Mouse (Mus musculus): Measurements from ENCODE around the gene Nhsl2. TPM values are rescaled to one million over a fixed set of nuclear protein-coding genes. Genes with fewer than 3 reads are reported as not detected.

Nhsl2 gene
- polyA plus RNA-seq, 1 experiment from 2014 or later = 1.3 TPM

DNA sequence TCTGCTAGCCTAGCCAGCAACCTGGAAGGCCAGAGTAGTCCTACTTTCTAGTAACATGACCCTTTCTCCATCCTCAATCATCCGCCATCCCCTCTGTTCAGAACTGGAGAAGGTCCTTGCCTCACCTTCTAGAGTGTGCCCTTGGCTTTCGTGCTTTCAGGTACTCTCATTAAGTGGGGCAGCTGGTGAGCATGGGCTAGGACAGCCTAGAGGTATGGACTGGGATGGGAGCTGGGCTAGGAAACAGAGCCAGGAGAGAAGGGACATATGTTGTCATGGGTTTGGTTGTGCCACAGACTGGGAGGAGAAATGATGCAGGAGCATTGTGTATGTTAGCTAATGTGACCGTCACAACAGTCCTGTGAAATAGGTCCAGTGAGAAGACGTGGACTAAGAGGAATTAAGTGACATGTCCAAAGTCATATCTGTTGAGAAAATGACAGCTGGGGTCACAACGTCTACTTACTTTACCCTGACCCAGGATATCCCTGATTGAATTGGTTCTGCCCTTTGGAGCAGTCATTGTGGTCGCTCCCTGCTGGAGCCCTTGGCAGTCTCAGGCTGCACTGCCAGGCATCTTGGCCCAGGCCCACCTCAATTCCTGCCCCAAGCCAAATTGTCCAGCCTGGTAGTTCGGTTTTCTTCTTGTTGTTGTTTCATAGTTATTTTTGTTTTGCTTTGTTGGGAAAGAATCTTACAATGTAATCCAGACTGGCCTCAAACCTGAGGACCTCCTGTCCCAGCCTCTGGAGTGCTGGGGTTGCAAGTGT lies 170.5 kb downstream of the Nhsl2 start:
- Histone ChIP-seq H3K4me2 (replicated peaks; ENCODE audit: low read depth) (no peak overlapping the region), H3K4me1 (replicated peaks; ENCODE audit: control insufficient read depth, insufficient read depth, low read length) (no peaks in the 10 kb centered on the region), H3K27me3 (replicated peaks; ENCODE audit: control insufficient read depth, insufficient read depth, low read length) (no peaks in the 10 kb centered on the region), H3K36me3 (ENCODE audit: control insufficient read depth, insufficient read depth) (no peaks in the 10 kb centered on the region), H3K9ac (ENCODE audit: low read depth, low read length) (no peak overlapping the region), H3K9me3 (ENCODE audit: control insufficient read depth) (no peaks in the 10 kb centered on the region), H3K27ac (ENCODE audit: low read depth, low read length) (no peak overlapping the region), H3K4me3 (ENCODE audit: low read depth, low read length) (no peak overlapping the region)
- no peak for TF ChIP-seq CTCF (IDR thresholded peaks at IDR 0.05; ENCODE audit: low read depth)
- WGBS = 81% methylated on average over 7 of the region's 7 CpGs
- ATAC-seq = no peak

DNA sequence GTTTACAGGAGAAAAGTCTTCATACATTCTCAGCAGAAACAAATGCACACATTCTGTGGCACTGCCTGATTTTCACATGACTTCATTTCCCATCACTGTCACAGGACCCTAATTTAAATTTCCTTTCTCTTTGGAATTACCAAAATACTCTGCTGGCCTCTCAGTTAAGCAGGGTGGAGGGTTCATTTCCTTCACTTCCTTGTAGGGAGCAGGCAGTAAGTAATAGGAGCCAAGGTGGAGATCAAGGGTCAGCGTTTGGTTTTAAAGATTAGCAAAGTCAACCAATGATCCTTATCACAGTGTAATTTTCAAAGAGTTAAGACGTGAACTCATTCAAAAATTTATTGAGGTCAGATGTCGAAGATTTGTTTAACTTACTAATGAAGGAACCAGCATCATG lies 175.8 kb downstream of the Nhsl2 start:
- no peak overlapping the region for H3K27ac ChIP-seq (ENCODE audit: low read depth, low read length)
- no peaks in the 10 kb centered on the region for H3K9me3 ChIP-seq (ENCODE audit: control insufficient read depth)
- no peaks in the 10 kb centered on the region for H3K27me3 ChIP-seq (replicated peaks; ENCODE audit: control insufficient read depth, insufficient read depth, low read length)
- no peak overlapping the region for H3K4me3 ChIP-seq (ENCODE audit: low read depth, low read length)
- no peak overlapping the region for H3K4me2 ChIP-seq (replicated peaks; ENCODE audit: low read depth)
- no peak overlapping the region for H3K9ac ChIP-seq (ENCODE audit: low read depth, low read length)
- WGBS = 38% methylated on average over 3 of the region's 3 CpGs
- no peak for TF ChIP-seq CTCF (IDR thresholded peaks at IDR 0.05; ENCODE audit: low read depth)
- no peak for ATAC-seq
- H3K36me3 ChIP-seq (ENCODE audit: control insufficient read depth, insufficient read depth) = no peaks in the 10 kb centered on the region
- H3K4me1 ChIP-seq (replicated peaks; ENCODE audit: control insufficient read depth, insufficient read depth, low read length) = no peaks in the 10 kb centered on the region

DNA sequence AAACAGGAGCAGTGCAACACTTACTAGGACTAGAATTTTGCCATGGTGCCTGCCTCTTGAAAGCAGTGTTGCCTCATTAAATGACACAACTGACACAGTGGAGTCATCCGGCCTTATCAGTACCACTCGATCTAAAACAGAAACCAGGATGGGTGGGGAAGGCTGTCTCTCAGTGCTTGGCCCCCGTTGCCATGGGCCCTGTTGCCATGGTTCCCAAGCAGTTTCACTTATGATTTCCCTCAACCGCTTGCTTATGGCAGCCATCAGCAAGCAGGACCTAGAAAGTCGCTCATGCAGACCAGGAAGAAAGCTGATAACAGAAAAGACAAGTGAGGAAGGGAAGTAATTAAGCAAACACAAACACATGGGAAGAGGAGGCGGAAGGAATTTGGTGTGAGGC lies 182.7 kb downstream of the Nhsl2 start:
- Histone ChIP-seq H3K9ac (ENCODE audit: low read depth, low read length) (no peak overlapping the region), H3K4me2 (replicated peaks; ENCODE audit: low read depth) (no peak overlapping the region), H3K4me1 (replicated peaks; ENCODE audit: control insufficient read depth, insufficient read depth, low read length) (no peaks in the 10 kb centered on the region), H3K27me3 (replicated peaks; ENCODE audit: control insufficient read depth, insufficient read depth, low read length) (no peaks in the 10 kb centered on the region), H3K36me3 (ENCODE audit: control insufficient read depth, insufficient read depth) (no peaks in the 10 kb centered on the region), H3K9me3 (ENCODE audit: control insufficient read depth) (no peaks in the 10 kb centered on the region), H3K27ac (ENCODE audit: low read depth, low read length) (no peak overlapping the region), H3K4me3 (ENCODE audit: low read depth, low read length) (no peak overlapping the region)
- no peak for ATAC-seq
- WGBS = 41% methylated on average over 6 of the region's 6 CpGs
- no peak for TF ChIP-seq CTCF (IDR thresholded peaks at IDR 0.05; ENCODE audit: low read depth)

DNA sequence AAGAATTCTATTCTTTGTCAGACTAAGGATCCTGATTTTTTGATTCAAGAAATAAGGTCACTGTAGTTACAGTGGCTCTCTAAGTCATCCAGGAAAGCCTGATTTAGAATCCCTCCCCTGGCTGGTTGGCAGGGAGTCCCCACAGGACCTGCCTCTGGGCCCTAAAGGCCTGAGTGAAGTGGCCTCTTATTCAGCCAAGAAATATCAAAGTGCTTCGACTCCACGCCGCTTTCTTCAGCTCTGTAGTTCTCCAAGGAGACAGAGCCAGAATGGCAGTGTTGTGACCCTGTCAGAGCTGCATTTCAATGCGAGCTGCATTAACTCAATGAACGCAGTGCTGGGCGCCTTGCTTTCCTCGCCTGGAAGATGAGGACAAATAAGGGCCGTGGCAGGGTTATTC lies 183.2 kb downstream of the Nhsl2 start:
- Histone ChIP-seq H3K4me3 (ENCODE audit: low read depth, low read length) (no peak overlapping the region), H3K27ac (ENCODE audit: low read depth, low read length) (no peak overlapping the region), H3K4me2 (replicated peaks; ENCODE audit: low read depth) (no peak overlapping the region), H3K36me3 (ENCODE audit: control insufficient read depth, insufficient read depth) (no peaks in the 10 kb centered on the region), H3K9ac (ENCODE audit: low read depth, low read length) (no peak overlapping the region), H3K27me3 (replicated peaks; ENCODE audit: control insufficient read depth, insufficient read depth, low read length) (no peaks in the 10 kb centered on the region), H3K4me1 (replicated peaks; ENCODE audit: control insufficient read depth, insufficient read depth, low read length) (no peaks in the 10 kb centered on the region), H3K9me3 (ENCODE audit: control insufficient read depth) (no peaks in the 10 kb centered on the region)
- TF ChIP-seq CTCF (IDR thresholded peaks at IDR 0.05; ENCODE audit: low read depth) = no peak
- 82% methylated on average over 8 of the region's 8 CpGs for WGBS
- ATAC-seq = no peak

DNA sequence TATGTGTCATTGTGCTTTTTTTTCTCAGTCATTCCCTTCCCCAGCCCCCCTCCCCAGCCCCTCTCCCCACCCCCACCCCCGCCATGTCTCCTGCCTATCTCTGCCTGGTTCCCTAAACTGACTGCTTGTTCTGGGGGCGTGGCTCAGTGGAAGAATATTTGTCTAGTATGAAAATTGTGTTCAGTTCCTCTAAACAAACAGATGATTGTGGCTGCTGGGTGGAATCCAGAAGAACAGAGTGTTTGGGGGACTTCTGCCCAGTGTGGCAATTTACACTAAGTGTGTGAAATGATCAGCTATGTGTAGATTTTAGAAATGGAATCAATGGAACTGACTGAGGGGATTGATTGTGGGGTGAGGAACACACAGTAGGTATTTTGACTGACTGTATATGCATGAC lies 184.4 kb downstream of the Nhsl2 start:
- Histone ChIP-seq H3K4me3 (ENCODE audit: low read depth, low read length) (no peak overlapping the region), H3K4me2 (replicated peaks; ENCODE audit: low read depth) (no peak overlapping the region), H3K27me3 (replicated peaks; ENCODE audit: control insufficient read depth, insufficient read depth, low read length) (no peaks in the 10 kb centered on the region), H3K27ac (ENCODE audit: low read depth, low read length) (no peak overlapping the region), H3K4me1 (replicated peaks; ENCODE audit: control insufficient read depth, insufficient read depth, low read length) (no peaks in the 10 kb centered on the region), H3K36me3 (ENCODE audit: control insufficient read depth, insufficient read depth) (no peaks in the 10 kb centered on the region), H3K9me3 (ENCODE audit: control insufficient read depth) (no peaks in the 10 kb centered on the region), H3K9ac (ENCODE audit: low read depth, low read length) (no peak overlapping the region)
- no peak for TF ChIP-seq CTCF (IDR thresholded peaks at IDR 0.05; ENCODE audit: low read depth)
- no peak for ATAC-seq
- WGBS = 82% methylated on average over 2 of the region's 2 CpGs

DNA sequence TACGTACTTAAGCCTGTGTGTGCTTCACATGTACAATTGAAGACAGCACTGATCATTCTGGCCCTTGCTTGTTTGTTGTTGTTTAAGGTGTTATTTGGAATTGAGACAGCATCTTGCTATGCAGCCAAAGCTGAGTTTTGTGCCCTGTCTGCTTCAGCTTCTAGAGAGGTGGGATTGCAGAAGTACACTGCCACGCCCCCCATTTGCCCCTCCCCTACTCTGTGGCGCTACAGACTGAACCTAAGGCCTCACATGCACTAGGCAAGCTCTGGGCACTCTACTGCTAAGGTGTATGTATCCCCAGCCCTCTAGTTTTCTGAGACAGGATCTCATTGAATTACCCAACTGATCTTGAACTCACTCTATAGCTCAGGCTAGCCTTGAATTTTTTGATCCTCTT lies 186.5 kb downstream of the Nhsl2 start:
- Histone ChIP-seq H3K36me3 (ENCODE audit: control insufficient read depth, insufficient read depth) (no peaks in the 10 kb centered on the region), H3K27me3 (replicated peaks; ENCODE audit: control insufficient read depth, insufficient read depth, low read length) (no peaks in the 10 kb centered on the region), H3K4me2 (replicated peaks; ENCODE audit: low read depth) (no peak overlapping the region), H3K27ac (ENCODE audit: low read depth, low read length) (no peak overlapping the region), H3K9me3 (ENCODE audit: control insufficient read depth) (no peaks in the 10 kb centered on the region), H3K4me1 (replicated peaks; ENCODE audit: control insufficient read depth, insufficient read depth, low read length) (no peaks in the 10 kb centered on the region), H3K4me3 (ENCODE audit: low read depth, low read length) (no peak overlapping the region), H3K9ac (ENCODE audit: low read depth, low read length) (no peak overlapping the region)
- ATAC-seq = no peak
- WGBS = 48% methylated on average over 3 of the region's 3 CpGs
- TF ChIP-seq CTCF (IDR thresholded peaks at IDR 0.05; ENCODE audit: low read depth) = no peak
